In genomic region chr1:183853956-183854613, GRCm38 (mm10) we compare ENCODE assay signal across 7 mouse cellular contexts.
DNase-seq lines count a peak whose midpoint lies in the region; ATAC-seq and TF ChIP-seq lines count a peak whose summit lies in the region.

No protein-coding gene starts in this region.

- H3K36me3 ChIP-seq in ES-E14 (ENCODE audit: control insufficient read depth, insufficient read depth, low read length, poor library complexity, severe bottlenecking), result no peaks in the 10 kb centered on the region

- peak; percentile 15 for DNase-seq in layer of hippocampus, adult 11-12 months (ENCODE audit: low spot score)
- no peak for DNase-seq in layer of hippocampus, adult 9-11 months
- peak; percentile 49 for DNase-seq in CD4-positive helper T cell, adult 2 months (ENCODE audit: low read depth, low spot score)
- peak; percentile 4 for DNase-seq in ES-E14 (ENCODE audit: low read depth, low spot score)
- no peak for DNase-seq in ovary, adult 18-20 months (ENCODE audit: low spot score)
- DNase-seq in right cerebral cortex, adult 18-20 months, result no peak

- H3K4me1 ChIP-seq in ES-E14 (ENCODE audit: control insufficient read depth in 2 of 2, insufficient read depth in 2 of 2, low read length in 2 of 2, poor library complexity in 1 of 2), result no peaks in the 10 kb centered on the region

- no peak overlapping the region for H3K4me3 ChIP-seq in ES-E14 (ENCODE audit: insufficient read depth in 1 of 2, low read depth in 1 of 2, low read length in 2 of 2, poor library complexity in 1 of 2, severe bottlenecking in 1 of 2)

- in situ Hi-C loops in ES-E14 (cut with MboI; ENCODE audit: low sequenced_read_pairs in 2 of 2, unreplicated experiment in 2 of 2), result no loop called here

- peak; percentile 64; the same call in 1 of the 2 replicates for ATAC-seq in megakaryocyte progenitor cell, adult 5-6 weeks (replicated peaks; ENCODE audit: poor library complexity)

- H3K9ac ChIP-seq in ES-E14 (ENCODE audit: insufficient read depth, low read depth, low read length, poor library complexity, severe bottlenecking), result no peak overlapping the region

- no peaks in the 10 kb centered on the region for H3K9me3 ChIP-seq in ES-E14 (ENCODE audit: control insufficient read depth, insufficient read depth, low read depth, low read length)

- no peak overlapping the region for H3K27ac ChIP-seq in ES-E14 (ENCODE audit: insufficient read depth, low read depth, low read length, poor library complexity, severe bottlenecking)

TF ChIP-seq in ES-E14, 5 proteins besides CTCF, POLR2A, EP300 and RAD21:
- TF ChIP-seq ZNF384 (IDR thresholded peaks at IDR 0.05; ENCODE audit: low read depth, low read length) (no peak), CHD2 (IDR thresholded peaks at IDR 0.05; ENCODE audit: low read depth, low read length) (no peak), ZC3H11A (IDR thresholded peaks at IDR 0.05; ENCODE audit: borderline replicate concordance, low read depth, low read length) (no peak)

Comparison
In these comparisons a context has a peak if more than half of its experiments do, and no peak if none do; other contexts are left out.
1. DNase-seq: peak in layer of hippocampus, adult 11-12 months (single experiment), CD4-positive helper T cell, adult 2 months (single experiment) and ES-E14 (single experiment); none in layer of hippocampus, adult 9-11 months (single experiment), ovary, adult 18-20 months (single experiment) and right cerebral cortex, adult 18-20 months (single experiment).